Mouse (Mus musculus) testis, adult 2 months (tissue): Measurements from ENCODE around the gene Ktn1. TPM values are rescaled to one million over a fixed set of nuclear protein-coding genes. Genes with fewer than 3 reads are reported as not detected.

Experiments used
- H3K27ac ChIP-seq: fragments of 200-500 bp; 2 replicates; pipeline ENCODE4 v1.5.1; 2012; ENCODE audit warnings: low read depth, low read length; ENCODE audit not compliant: control insufficient read depth, insufficient read depth
- H3K27me3 ChIP-seq: fragments of 200-500 bp; 2 replicates; pipeline ENCODE4 v1.6.1; 2012; ENCODE audit warnings: mild to moderate bottlenecking, low read length, moderate library complexity; ENCODE audit not compliant: control insufficient read depth, insufficient read depth
- H3K36me3 ChIP-seq: fragments of 200-500 bp; 2 replicates; pipeline ENCODE4 v1.6.1; 2012; ENCODE audit warnings: mild to moderate bottlenecking, low read length; ENCODE audit not compliant: control insufficient read depth, insufficient read depth
- H3K4me1 ChIP-seq: fragments of 200-500 bp; 2 replicates; pipeline ENCODE4 v1.6.1; 2012; ENCODE audit warnings: low read length; ENCODE audit not compliant: control insufficient read depth, insufficient read depth
- H3K4me3 ChIP-seq: fragments of 200-500 bp; 2 replicates; pipeline ENCODE4 v1.5.1; 2012; ENCODE audit warnings: low read depth, mild to moderate bottlenecking, low read length, moderate library complexity, mixed read lengths; ENCODE audit not compliant: control insufficient read depth
- CTCF ChIP-seq: fragments of 200-500 bp; IDR thresholded peaks from 2 replicates; pipeline ENCODE4 v1.5.1; 2012; ENCODE audit warnings: low read depth, mild to moderate bottlenecking, inconsistent platforms, low read length, moderate library complexity; ENCODE audit not compliant: control insufficient read depth, insufficient read depth, insufficient replicate concordance
- POLR2A ChIP-seq: fragments of 200-500 bp; IDR thresholded peaks from 2 replicates; pipeline ENCODE4 v1.6.1; 2012; ENCODE audit warnings: low read depth, mild to moderate bottlenecking, inconsistent platforms, low read length, moderate library complexity; ENCODE audit not compliant: control insufficient read depth
- polyA plus RNA-seq: library from polyadenylated mRNA; depleted of rRNA; stranded (reverse); fragments of >200 nt; gene quantifications from 2 replicates; pipeline ENCODE4 v1.2.3, GENCODE M21; 2012

Ktn1 gene
- polyA plus RNA-seq, 1 experiment: 1.2 TPM

DNA sequence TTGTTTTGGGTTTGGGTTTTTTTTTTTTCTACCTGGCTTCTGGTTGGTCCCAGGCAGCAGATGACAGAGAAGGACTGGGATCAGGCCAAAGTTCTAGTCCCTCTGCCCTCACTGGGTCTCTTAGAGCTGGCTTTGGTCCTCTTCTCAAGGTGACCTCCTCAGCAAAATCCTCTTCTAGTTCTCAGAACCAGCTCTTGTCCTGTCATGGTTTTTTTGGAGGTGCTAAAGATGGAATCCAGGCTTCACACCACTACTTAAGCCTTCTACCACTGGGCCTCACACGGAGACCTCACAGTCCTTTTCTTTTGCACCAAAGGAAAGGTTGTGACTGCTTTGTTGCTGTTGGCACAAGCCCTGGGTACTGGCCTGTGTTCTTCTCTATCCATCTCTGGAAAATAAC is 15.8 kb upstream of the Ktn1 start:
- no peaks in the 10 kb centered on the region for H3K36me3 ChIP-seq
- no peak for TF ChIP-seq CTCF
- no peak for TF ChIP-seq POLR2A

GRCm38 (mm10) chr14:47634410-47634809 is 13.8 kb upstream of the Ktn1 start:
- Histone ChIP-seq H3K27ac (no peak overlapping the region), H3K4me1 (peaks cover 3% of the 10 kb centered on the region), H3K27me3 (no peaks in the 10 kb centered on the region), H3K4me3 (no peak overlapping the region), H3K36me3 (no peaks in the 10 kb centered on the region)
- no peak for TF ChIP-seq POLR2A
- TF ChIP-seq CTCF: no peak

More for the DNA sequence above, 15.8 kb upstream of the Ktn1 start:
- H3K27me3 ChIP-seq: no peaks in the 10 kb centered on the region
- peaks cover 3% of the 10 kb centered on the region for H3K4me1 ChIP-seq
- H3K27ac ChIP-seq: no peak overlapping the region
- H3K4me3 ChIP-seq: no peak overlapping the region

GRCm38 (mm10) chr14:47634846-47635245 is 13.4 kb upstream of the Ktn1 start:
- no peak overlapping the region for H3K4me3 ChIP-seq
- TF ChIP-seq POLR2A: no peak
- no peak for TF ChIP-seq CTCF
- H3K27ac ChIP-seq: no peak overlapping the region

GRCm38 (mm10) chr14:47638316-47638895 is 9.8 kb upstream of the Ktn1 start:
- no peaks in the 10 kb centered on the region for H3K27me3 ChIP-seq
- peaks cover 3% of the 10 kb centered on the region for H3K4me1 ChIP-seq
- no peak overlapping the region for H3K4me3 ChIP-seq
- no peaks in the 10 kb centered on the region for H3K36me3 ChIP-seq
- no peak overlapping the region for H3K27ac ChIP-seq
- TF ChIP-seq POLR2A (no peak), CTCF (no peak)

More at GRCm38 (mm10) chr14:47634846-47635245, 13.4 kb upstream of the Ktn1 start:
- H3K4me1 ChIP-seq: peaks cover 3% of the 10 kb centered on the region
- no peaks in the 10 kb centered on the region for H3K27me3 ChIP-seq
- no peaks in the 10 kb centered on the region for H3K36me3 ChIP-seq

DNA sequence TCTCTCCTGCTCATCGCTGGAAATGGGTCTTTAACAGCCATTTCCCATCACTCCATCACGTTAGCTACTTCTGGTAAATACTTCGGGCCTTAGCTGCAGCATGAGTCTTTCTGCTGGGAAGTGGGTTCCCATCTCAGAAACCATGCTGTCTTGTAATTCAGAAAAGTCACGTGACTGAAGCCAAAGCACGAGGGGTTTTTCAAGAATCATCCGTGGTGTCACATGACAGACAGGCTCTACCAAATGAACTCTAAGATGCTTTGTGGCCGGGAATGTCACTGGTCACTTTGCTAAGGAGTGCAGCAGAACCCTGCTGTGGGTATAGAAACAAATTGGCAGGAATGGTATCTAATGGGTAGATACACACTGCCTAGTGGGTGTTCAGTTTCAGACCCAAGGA is 2.6 kb upstream of the Ktn1 start:
- H3K27me3 ChIP-seq: no peaks in the 10 kb centered on the region
- H3K4me1 ChIP-seq: peaks cover 12% of the 10 kb centered on the region
- H3K36me3 ChIP-seq: no peaks in the 10 kb centered on the region
- no peak overlapping the region for H3K4me3 ChIP-seq
- no peak overlapping the region for H3K27ac ChIP-seq
- TF ChIP-seq POLR2A: no peak
- no peak for TF ChIP-seq CTCF

DNA sequence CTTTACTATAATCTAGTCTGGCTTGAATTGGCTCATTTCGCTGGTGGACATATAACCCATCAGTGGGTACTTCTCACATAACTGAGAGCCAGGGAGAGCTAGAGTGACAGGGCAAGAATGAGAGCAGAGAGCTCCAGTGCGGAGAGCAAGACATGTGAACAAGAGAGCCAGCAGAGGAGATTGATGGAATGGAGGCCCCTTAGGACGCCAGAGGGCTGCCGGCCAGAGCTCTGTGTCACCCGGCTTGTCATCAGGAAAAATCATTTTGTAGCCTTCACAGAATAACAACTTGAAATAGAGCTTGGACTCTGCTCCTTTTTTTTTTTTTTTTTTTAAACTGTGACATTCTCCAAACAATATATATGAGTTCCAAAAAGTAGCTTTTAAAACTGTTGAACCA is 2.0 kb upstream of the Ktn1 start:
- Histone ChIP-seq H3K27ac (no peak overlapping the region), H3K4me1 (peaks cover 12% of the 10 kb centered on the region), H3K27me3 (no peaks in the 10 kb centered on the region), H3K4me3 (no peak overlapping the region), H3K36me3 (no peaks in the 10 kb centered on the region)
- no peak for TF ChIP-seq POLR2A
- TF ChIP-seq CTCF: no peak

- H3K27me3 ChIP-seq: no peaks in the 10 kb centered on the region
- H3K4me3 ChIP-seq: no peak overlapping the region
- peaks cover 12% of the 10 kb centered on the region for H3K4me1 ChIP-seq
- H3K27ac ChIP-seq: no peak overlapping the region
- no peaks in the 10 kb centered on the region for H3K36me3 ChIP-seq
- TF ChIP-seq CTCF: no peak
- TF ChIP-seq POLR2A: no peak
Measured at GRCm38 (mm10) chr14:47646696-47647516, 1.3 kb upstream of the Ktn1 start.
